Mouse (Mus musculus): ENCODE data around the gene Matk.

Matk gene

DNA sequence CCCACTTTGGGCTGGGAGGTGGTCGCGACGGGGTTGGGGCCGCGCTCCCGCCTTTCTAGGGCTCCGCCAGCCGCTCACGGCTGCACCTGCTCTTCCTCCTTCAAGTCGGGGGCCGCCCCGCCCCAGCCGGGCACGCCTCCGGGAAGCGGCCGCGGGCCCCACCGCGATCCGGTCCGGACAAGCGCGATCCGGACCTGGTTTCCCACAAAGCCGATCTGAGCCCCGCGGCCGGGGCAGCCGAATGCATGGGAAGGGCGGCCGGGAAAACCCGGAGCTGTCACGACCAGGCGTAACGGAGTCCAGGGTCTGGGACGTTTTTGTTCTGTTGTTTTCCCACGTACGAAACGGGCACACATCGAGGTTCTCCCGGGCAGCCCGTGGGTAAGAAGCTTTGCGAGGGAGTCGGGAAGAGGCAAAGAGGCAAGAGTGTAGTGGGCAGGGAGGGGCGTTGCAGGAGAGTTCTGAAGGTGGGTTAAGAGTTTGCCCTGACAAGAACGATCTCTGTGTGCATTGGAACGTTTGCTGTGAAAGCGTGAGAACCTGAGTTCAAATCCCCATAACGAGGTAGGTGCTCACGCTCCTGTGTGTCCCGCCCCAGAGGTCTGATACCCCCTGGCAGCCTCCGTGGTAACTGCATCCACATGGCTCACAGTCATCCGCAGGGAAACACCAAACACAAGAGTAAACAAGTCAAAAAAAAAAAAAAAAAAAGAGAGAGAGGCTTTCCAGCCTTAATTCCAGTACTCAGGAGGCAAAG is 33.1 kb downstream of the Matk start:
- DNase-seq (ENCODE audit: low spot score in 2 of 2), result peak; percentile 91 to 92

- DNase-seq (ENCODE audit: low spot score in 2 of 2), result peak in 1 of 2 experiments; percentile 61
These were observed 33.9 kb downstream of the Matk start for GRCm38 (mm10) chr10:81286586-81286985.

DNA sequence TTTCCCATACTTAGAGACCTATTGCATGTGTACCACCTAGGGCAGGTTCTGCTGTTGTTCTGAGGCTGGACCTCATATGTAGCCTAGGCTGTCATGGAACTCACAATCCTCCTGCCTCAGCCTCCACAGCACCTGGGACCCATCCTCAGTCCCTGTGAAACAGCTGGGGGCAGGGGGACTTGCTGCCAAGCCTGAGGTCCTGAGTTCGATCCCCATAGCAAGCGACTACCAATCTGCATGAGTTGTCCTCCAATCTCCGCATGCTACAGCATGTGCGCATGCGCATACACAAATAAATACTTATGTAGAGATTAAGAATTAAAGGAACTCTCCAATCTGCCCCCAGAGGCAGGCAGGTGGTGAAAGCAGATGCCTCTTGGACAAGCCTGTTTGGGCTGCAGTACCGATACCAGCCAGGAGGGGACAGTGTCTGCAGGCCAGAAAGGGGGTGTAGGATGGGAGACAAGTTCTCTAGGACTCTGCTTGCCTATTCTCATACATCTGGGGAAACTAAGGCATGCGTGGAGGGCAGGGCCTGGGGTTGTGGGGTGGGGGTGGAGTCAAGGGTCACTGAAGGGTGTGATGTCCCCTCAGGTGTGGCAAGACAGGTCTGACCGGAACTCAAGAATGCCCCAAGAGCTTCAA is 34.9 kb downstream of the Matk start:
- peak in 1 of 2 experiments; percentile 52 for DNase-seq (ENCODE audit: low spot score in 2 of 2)

- no peak for DNase-seq (ENCODE audit: low spot score in 2 of 2)
These were observed 35.9 kb downstream of the Matk start for GRCm38 (mm10) chr10:81288601-81289000.

- DNase-seq (ENCODE audit: low spot score in 2 of 2), result peak in 1 of 2 experiments; percentile 60
These were observed 36.5 kb downstream of the Matk start for GRCm38 (mm10) chr10:81289278-81289677.

DNA sequence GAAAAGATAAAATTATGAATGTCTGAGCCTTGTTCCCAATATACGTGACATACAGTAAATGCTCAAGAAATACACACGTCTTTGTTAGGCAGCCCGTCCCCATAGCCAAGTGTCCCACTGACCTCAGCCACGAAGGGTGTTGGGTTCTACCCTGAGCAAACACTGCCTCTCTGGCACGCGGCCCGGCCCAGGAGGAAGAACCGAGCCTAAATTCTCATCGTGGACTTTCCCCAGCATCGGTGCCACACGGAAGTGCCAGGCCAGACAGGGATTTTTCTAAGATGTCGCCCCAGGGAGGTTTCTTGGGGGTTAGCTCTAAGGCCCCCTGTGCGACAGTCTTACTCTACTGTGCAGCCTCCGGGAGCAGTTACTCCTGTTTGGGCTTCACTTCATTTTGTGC is 37.1 kb downstream of the Matk start:
- peak; percentile 64 to 74 for DNase-seq (ENCODE audit: low spot score in 2 of 2)

DNA sequence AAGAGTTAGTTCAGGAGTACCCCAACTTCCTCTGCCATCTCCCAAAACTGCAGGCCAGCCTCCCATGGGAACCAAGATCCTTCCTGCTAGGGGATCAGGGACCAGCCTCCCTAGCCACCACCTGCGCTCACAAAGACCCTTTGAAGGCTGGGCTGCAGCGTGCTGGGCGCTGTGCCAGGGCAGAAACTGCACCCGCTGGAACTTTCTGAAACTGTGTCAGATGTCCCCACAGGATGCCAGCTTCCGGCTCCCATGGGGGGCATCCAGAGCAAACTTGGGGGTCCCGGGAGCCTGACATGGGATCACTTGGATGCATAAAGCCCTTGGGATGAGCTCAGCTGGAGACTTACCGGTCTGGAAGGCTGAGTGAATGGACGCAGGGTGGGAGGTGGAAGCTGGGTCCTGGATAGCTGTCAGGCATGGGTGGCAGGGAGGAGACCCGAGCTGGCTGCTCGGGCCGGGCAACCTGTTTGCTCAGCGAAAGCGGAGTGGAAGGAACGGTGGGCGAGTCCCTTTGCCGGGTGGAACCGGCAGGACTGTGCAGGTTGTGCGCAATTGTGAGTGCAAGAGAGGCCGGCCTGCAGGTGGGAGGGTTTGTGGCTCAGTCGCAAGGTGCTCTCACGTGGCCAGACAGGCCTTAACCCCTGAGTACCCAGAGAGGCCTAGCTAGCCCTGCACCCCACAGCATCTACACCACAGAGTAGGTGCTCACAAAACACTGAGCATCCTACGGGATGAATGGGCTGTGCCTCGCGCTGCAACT is 38.1 kb downstream of the Matk start:
- DNase-seq (ENCODE audit: low spot score in 2 of 2), result peak; percentile 69 to 70

DNA sequence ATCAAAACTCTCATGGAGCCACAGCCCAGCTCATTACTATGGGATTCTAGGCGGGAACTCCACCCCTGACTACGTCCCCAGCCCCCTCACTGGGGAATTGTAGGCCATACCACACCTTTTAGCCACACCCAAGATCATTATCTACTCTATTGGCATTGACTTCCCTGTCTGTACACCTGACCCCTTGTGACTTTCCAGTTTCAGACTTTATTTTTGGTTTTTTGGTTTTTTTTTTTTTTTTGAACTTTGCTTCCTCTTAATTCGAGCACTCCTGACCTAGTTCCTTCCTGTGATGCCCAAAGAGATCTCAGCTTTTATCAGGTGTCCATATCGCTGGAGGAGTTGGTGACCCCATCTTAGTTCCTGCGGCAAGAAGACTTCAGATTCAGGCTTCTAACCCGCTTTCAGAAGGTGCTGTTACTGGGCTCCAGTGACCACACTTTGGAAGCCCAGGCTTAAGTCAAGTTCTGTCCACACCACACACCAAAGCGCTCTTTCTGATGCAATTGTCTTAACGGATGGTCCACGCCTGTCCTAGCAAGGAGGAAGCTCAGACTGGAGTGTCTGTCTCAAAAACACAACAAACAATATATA is 38.9 kb downstream of the Matk start, which contains the start of gene Tjp3:
Tjp3 (minus strand) TSS at position 71 of the 594 bp plus-strand sequence.
- no peak for DNase-seq (ENCODE audit: low spot score in 2 of 2)

GRCm38 (mm10) chr10:81292554-81293333 is 40.0 kb downstream of the Matk start, which contains the start of gene Pip5k1c:
TSS of gene Pip5k1c (plus strand) at chr10:81292963.
- DNase-seq (ENCODE audit: low spot score in 2 of 2), result peak; percentile 99

DNA sequence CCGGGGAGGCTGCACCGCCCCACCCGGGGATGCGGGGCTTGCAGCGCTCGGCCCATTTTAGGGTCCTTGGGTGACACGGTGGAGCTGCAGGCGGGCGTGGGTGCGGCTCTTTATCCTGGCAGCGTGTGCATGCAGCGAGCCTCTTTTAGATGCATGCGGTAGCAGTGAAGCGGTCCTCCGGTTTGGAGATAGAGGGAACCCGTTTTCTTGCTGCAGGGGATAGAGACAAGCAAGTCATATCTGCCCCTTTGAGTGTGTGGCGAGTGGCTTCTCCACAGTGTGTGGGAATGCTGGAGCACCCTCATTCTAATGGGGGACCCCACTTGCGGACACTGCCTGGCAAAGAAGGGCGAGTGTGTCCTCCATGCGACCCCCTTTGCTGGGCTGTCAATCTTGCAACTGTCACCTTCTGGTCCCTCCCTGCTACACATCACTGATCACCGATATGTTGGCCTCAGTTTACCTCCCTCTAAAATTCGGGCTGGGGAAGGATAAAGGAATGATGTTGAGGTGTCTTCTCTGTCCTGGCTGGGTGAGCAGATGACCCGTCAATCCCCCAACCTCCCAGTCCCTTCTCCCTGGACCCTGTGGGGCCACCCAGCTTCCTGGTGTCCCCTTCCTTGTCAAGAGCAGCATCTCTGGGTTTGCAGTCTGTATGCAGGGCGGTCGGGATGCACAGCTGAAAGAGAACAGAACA is 40.7 kb downstream of the Matk start:
- no peak for DNase-seq (ENCODE audit: low spot score in 2 of 2)

DNA sequence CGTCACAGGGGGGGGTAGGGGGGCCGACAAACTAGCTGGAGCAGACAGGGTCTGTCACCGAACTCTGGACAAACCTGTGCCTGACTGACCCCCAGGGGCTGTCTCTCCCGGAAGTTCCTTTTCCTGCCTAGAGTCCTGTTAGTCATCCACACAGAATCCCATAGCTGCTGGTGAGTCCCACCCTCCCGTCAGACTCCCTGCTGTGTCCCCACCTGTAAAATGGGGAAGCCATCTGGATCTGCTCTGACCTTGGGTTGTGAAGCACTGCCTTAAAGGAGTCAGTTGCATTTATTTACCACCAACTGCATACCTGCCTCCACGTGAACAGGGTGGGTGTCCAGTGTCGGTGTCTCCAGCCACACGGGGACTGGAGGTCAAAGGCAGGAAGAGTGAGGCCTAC is 41.7 kb downstream of the Matk start:
- no peak for DNase-seq (ENCODE audit: low spot score in 2 of 2)

DNA sequence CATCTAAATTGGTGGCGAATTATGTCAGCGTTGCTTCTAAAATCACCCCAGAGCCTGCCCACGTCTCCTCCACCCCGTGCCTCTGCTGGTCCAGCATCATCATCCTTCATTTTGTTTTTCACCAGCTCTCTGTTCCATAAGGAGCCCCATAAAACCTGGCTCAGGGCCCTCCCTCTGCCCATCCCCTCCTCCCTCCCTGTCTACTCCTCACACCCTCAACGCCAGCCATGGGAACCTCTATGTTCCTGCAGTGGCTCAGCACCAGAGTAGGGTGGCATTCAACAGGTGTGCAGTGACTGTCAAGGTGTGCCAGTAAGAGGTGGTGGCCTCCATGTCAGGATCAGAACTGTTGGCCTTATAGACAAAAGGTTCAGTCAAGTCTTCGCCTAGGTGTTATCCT is 42.5 kb downstream of the Matk start:
- no peak for DNase-seq (ENCODE audit: low spot score in 2 of 2)

- no peak for DNase-seq (ENCODE audit: low spot score in 2 of 2)
These were observed 44.5 kb downstream of the Matk start for GRCm38 (mm10) chr10:81297246-81297645.

DNA sequence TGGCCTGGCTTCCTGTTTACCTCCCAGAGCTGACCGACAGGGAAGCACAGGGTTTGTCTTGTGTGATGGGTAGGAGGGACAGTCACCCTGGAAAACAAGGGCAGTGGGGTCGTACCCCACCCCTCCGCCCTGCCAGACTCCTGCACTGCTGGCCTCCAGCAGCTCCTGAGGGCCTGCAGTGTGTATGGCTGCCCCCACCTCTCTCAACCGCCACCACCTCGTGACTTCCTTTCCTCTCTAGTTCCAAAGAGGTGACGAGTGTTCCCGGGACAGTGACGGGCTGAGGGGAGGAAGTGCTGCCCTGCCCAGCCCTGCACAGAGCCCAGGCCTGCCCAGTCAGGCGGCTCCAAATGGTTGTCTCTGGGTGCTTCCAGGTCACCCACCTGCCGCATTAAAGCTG is 45.1 kb downstream of the Matk start:
- DNase-seq (ENCODE audit: low spot score in 2 of 2), result no peak

DNA sequence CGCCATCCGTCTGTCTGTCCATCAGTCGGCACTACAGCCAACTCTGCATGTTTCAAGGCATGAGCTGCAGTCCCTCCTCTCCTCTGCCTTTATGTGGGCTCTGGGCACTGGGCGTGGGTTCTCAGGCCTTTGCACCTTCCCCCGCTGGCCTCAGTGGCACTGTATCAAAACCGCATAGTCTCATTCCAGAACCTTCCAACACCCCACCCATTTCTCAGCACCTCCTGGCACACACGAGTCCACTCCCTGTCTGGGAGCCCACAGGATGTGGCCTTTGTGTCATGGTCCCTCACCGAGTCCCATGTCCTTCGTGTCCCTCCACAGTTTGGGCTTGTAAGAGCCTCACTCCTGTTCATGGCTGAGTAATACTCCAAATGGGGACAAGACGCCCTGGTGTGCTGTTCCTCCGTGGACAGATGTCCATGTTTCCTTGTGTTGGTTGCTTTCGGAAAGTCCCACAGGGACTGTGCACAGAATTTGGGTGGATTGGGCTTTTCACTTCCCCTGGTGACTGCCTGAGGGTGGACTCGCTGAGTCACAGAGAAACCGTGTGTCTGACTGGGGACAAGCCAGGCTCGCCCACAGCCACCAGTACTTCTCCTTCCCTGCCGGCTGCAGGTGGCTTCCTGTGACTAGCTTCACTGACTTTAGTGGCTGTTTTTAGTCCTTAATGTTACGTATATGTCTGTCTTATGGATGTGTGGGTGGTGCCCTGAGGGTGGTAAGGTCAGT is 45.8 kb downstream of the Matk start:
- no peak for DNase-seq (ENCODE audit: low spot score in 2 of 2)

DNA sequence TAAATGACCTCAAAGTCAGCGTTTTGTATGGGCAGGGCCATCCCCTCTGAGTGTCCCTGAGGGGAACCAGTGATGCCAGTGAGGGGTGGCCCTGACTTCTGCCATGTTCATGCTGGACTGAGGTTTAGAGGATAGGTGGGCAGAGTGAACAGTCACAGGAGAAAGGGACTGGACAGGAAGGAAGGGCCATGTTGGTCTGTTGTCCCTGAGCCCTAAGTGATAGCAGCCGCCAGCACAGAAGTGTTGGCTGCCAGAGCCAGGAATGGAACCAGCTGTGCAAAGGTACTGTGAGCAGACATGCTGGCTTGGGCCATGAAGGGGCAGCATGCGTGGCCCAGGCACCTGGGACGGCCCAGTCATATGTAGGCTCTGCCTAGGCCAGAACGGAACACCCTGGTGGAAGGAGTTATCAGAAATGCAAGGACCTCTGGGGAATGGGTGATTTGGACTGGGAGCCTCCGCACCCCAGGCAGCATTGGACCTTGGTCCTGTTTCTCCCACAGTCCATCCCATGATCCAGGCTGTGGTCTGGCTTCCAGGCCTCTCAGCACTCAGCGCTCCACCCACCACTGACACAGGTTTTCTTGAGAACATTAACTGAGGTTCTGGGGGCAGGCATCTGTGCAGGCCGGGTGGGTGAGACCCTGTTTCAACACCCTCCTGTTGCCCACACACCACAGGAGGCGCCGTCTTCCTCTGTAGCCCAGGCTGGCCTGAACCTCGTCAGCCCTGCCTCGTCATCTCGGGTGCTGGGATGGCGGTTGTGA is 47.0 kb downstream of the Matk start:
- no peak for DNase-seq (ENCODE audit: low spot score in 2 of 2)

DNA sequence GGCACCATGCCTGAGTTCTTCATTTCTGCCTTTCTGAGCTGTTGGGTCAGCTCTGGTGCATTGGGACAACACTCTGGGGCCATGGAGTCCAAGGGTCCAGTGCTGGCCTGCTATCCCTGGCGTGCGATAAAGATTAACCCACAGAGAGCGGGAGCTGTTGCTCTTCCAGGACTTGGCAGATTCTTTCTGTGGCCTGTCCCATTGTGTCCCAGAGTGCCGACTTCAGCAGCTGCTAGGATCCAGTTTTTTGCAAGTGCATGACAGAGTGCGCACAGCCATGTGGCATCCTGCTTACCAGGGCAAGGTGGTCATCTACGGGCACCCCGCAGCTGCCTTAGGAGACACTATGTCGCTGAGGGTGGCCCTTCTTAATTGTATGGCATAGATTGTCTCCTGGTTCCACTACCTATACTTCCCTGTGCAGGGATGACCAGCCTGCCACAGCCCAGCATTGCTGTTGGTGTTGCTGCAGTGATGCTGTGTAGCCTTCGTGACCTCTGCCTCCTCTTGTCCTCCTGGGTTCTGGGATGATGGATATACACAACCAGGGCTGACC is 47.7 kb downstream of the Matk start:
- no peak for DNase-seq (ENCODE audit: low spot score in 2 of 2)

DNA sequence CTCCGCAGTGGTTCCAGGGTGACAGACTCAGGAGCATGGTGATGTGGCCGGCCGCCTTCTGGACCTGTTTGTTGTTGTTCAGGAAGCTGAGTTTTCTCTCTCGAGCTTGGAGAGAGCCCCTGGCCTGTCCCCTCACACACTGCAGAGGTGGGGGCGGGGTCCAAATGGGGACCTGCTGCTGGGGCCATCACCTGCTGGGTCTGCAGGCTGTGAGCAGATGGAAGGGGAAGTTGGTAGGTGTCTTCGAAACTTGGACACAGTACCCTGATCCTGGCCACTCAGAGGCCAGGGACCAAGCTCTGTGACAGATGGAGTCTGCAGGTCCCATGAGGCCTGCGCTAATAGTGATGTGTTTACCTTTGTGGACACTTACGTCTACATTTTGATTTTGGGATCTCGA is 48.6 kb downstream of the Matk start:
- no peak for DNase-seq (ENCODE audit: low spot score in 2 of 2)

DNA sequence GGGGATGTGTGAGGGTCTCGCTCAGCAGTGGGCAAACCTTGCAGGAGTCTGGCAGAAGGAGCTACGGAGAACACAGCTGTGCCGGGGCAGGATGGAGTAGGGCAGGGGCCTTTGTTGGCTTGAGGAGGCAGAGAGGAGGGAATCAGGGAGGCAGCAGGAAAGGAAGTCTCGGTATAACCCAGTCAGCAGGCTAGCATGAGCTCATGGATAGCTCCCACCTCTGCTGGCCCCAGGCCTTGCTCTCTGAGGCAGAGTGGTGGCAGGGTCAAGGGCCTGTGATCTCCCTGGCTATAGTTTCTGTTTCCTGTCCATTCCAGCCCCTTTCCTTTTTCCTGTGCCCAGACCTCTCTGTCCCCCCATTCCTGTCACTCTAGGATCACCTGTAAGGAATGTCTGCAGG is 49.6 kb downstream of the Matk start:
- DNase-seq (ENCODE audit: low spot score in 2 of 2), result no peak
